Comparison of ENCODE assay signal across 9 mouse cellular contexts in the genomic region with DNA sequence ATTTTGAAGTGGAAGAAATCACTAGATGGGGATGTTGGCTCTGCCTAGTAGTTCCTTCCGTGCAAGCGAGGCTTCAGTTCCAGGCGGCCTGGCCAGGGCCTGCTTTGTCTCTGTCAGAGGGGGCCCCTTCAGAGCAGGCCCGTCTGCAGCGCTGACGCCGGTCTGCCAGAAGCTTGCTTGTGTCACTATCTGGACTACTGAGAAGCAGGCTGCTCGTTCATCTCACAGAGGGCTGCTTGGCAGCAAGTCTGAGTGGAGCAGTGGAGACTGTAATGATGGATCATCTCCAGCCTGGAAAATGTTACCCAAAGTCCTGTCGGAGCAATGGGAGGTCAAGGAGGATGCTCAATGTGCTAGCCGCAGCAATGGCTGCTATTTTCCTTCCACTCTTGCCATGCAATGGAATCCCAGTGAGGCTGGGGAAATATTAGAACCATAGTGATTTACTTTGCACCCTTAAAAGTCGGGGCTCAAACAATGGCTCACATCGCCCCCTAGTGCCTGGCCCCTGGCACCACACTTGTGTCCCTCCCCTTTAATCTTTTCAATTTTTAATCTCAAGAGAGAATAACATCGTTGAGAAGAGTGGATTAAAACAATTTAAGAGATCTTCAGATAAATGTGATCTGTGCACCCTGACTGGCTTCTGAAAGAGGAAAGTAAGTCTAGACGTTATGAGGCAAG. TPM values are rescaled to one million over a fixed set of nuclear protein-coding genes. Genes with fewer than 3 reads are reported as not detected.
DNase-seq lines count a peak whose midpoint lies in the region; ATAC-seq lines count a peak whose summit lies in the region.
"Had no signal": no experiment of that assay in that cellular context is flagged by ENCODE, and none has a peak within 500 bp of the region (broad histone marks: within the 10 kb centered on the region; RNA-seq: fewer than 3 reads in every experiment).

No protein-coding gene starts in this region.

- H3K9ac ChIP-seq in kidney, embryonic 16.5 days (replicated peaks; ENCODE audit: low read length), result no peak overlapping the region
- H3K9ac ChIP-seq in forebrain, embryonic 12.5 days, result no peak overlapping the region
- no peak overlapping the region for H3K9ac ChIP-seq in intestine, embryonic 14.5 days (ENCODE audit: low read length)

- no peaks in the 10 kb centered on the region for H3K36me3 ChIP-seq in kidney, embryonic 16.5 days (ENCODE audit: insufficient read depth, low read length)
- no peaks in the 10 kb centered on the region for H3K36me3 ChIP-seq in forebrain, embryonic 12.5 days (replicated peaks)
- no peaks in the 10 kb centered on the region for H3K36me3 ChIP-seq in intestine, embryonic 14.5 days (ENCODE audit: control insufficient read depth, insufficient read depth, low read length)

- no peak overlapping the region for H3K27ac ChIP-seq in kidney, embryonic 16.5 days (ENCODE audit: low read length)
- no peak overlapping the region for H3K27ac ChIP-seq in forebrain, embryonic 12.5 days
- 0 out of 2 replicates have a peak overlapping the region, but pooled peaks have one; percentile 22 for H3K27ac ChIP-seq in intestine, embryonic 14.5 days (ENCODE audit: low read depth)

- no peaks in the 10 kb centered on the region for H3K27me3 ChIP-seq in kidney, embryonic 16.5 days (ENCODE audit: insufficient read depth, low read length)
- peaks cover 24% of the 10 kb centered on the region for H3K27me3 ChIP-seq in forebrain, embryonic 12.5 days
- 0 out of 2 replicates have a peak, but pooled peaks cover 5% of the 10 kb centered on the region for H3K27me3 ChIP-seq in intestine, embryonic 14.5 days (replicated peaks; ENCODE audit: control insufficient read depth, insufficient read depth, low read length)

- 59% methylated on average over 14 of the region's 14 CpGs for WGBS in kidney, embryonic 16.5 days
- 54% methylated on average over 14 of the region's 14 CpGs for WGBS in forebrain, embryonic 12.5 days
- 29% methylated on average over 14 of the region's 14 CpGs for WGBS in intestine, embryonic 14.5 days

- no peak overlapping the region for H3K4me2 ChIP-seq in kidney, embryonic 16.5 days (replicated peaks; ENCODE audit: low read depth, low read length)
- no peak overlapping the region for H3K4me2 ChIP-seq in forebrain, embryonic 12.5 days
- no peak overlapping the region for H3K4me2 ChIP-seq in intestine, embryonic 14.5 days (ENCODE audit: low read length)

- no peak overlapping the region for H3K4me3 ChIP-seq in kidney, embryonic 16.5 days (ENCODE audit: low read length)
- no peak overlapping the region for H3K4me3 ChIP-seq in forebrain, embryonic 12.5 days (replicated peaks)
- H3K4me3 ChIP-seq in intestine, embryonic 14.5 days (ENCODE audit: low read depth, low read length), result no peak overlapping the region
- H3K4me3 ChIP-seq: myocyte had no signal

- 0 out of 2 replicates have a peak, but pooled peaks have one; percentile 36 for ATAC-seq in kidney, embryonic 16.5 days (ENCODE audit: low FRiP score, low TSS enrichment)
- peak; percentile 47; the same call in 1 of the 2 replicates for ATAC-seq in forebrain, embryonic 12.5 days (ENCODE audit: low FRiP score)
- ATAC-seq in intestine, embryonic 14.5 days (replicated peaks; ENCODE audit: low FRiP score, low TSS enrichment, low read depth), result peak; percentile 72
- ATAC-seq in activated CD4-positive, CD25-positive, alpha-beta regulatory T cell, adult 4 months, result no peak

- no peaks in the 10 kb centered on the region for H3K9me3 ChIP-seq in kidney, embryonic 16.5 days (ENCODE audit: low read length)
- peaks cover 4% of the 10 kb centered on the region; the same call in 1 of the 2 replicates for H3K9me3 ChIP-seq in forebrain, embryonic 12.5 days
- H3K9me3 ChIP-seq in intestine, embryonic 14.5 days (ENCODE audit: control insufficient read depth, low read length), result peaks cover 7% of the 10 kb centered on the region; the same call in 1 of the 2 replicates

- no peak for DNase-seq in kidney, adult 8-10 months
- peak; percentile 45 for DNase-seq in R1 (ENCODE audit: low read depth, low spot score)
- DNase-seq in intestine, embryonic 14.5 days (ENCODE audit: low spot score), result peak; percentile 64
- peak; percentile 64 for DNase-seq in naive thymus-derived CD4-positive, alpha-beta T cell, adult 2 months (ENCODE audit: low read depth)
- no peak for DNase-seq in left cerebral cortex, adult 9 months (ENCODE audit: low spot score in 2 of 2)

- H3K4me1 ChIP-seq in kidney, embryonic 16.5 days (ENCODE audit: insufficient read depth, low read length), result peaks cover 7% of the 10 kb centered on the region; the same call in 1 of the 2 replicates
- peaks cover 32% of the 10 kb centered on the region for H3K4me1 ChIP-seq in forebrain, embryonic 12.5 days
- H3K4me1 ChIP-seq in intestine, embryonic 14.5 days (replicated peaks; ENCODE audit: control insufficient read depth, insufficient read depth, low read length), result 0 out of 2 replicates have a peak, but pooled peaks cover 4% of the 10 kb centered on the region

RNA-seq across cellular contexts. Expression of a gene that starts 26.0 kb away (rescaled TPM):
- 13.2 and 13.8 TPM in 2 replicates for polyA plus RNA-seq in kidney, embryonic 16.5 days (2015; fragmentation: Nextera tagmentation; extraction: Ambion mirVana)
- 17.4 and 18.8 TPM in 2 replicates for polyA plus RNA-seq in forebrain, embryonic 12.5 days (2016; fragmentation: Nextera tagmentation; extraction: Ambion mirVana)
- 9.8 and 10.3 TPM in 2 replicates for polyA plus RNA-seq in intestine, embryonic 14.5 days (2014; fragmentation: Nextera tagmentation; extraction: Ambion mirVana)
- polyA plus RNA-seq in activated CD4-positive, CD25-positive, alpha-beta regulatory T cell, adult 4 months (2017; shearing (Covaris generic)), result under 1 TPM; 0.44 to 0.88 TPM

RNA-seq across cellular contexts. Expression of a gene that starts 40.2 kb away (rescaled TPM):
- polyA plus RNA-seq in kidney, embryonic 16.5 days (2015; fragmentation: Nextera tagmentation; extraction: Ambion mirVana), result 0.18 and 0.20 TPM in 2 replicates
- not detected in 2 replicates for polyA plus RNA-seq in forebrain, embryonic 12.5 days (2016; fragmentation: Nextera tagmentation; extraction: Ambion mirVana)
- 1.9 and 4.6 TPM in 2 replicates for polyA plus RNA-seq in intestine, embryonic 14.5 days (2014; fragmentation: Nextera tagmentation; extraction: Ambion mirVana)
- polyA plus RNA-seq in activated CD4-positive, CD25-positive, alpha-beta regulatory T cell, adult 4 months (2017; shearing (Covaris generic)), result not detected

Comparison
In these comparisons a context has a peak if more than half of its experiments do, and no peak if none do; other contexts are left out.
1. DNase-seq: peak in R1 (single experiment), intestine, embryonic 14.5 days (single experiment) and naive thymus-derived CD4-positive, alpha-beta T cell, adult 2 months (single experiment); none in kidney, adult 8-10 months (0 of 2) and left cerebral cortex, adult 9 months (0 of 2).